Mouse (Mus musculus): ENCODE data around the gene Clps. TPM values are rescaled to one million over a fixed set of nuclear protein-coding genes. Genes with fewer than 3 reads are reported as not detected.
A peak's percentile ranks its signal among the peaks of the same experiment; 100 is the strongest.
"Not testable (repeated sequence)": the region's sequence is repeated elsewhere in the genome, so short reads cannot be mapped to it uniquely, and the experiment has no call there.

The Clps gene
- polyA plus RNA-seq, 1 experiment, result 5.4 TPM

GRCm38 (mm10) chr17:28557772-28558171, 2.8 kb downstream of the Clps start:
- Histone ChIP-seq H3K27ac (ENCODE audit: control insufficient read depth, insufficient read depth, low read length) (no peak overlapping the region), H3K4me1 (replicated peaks; ENCODE audit: control insufficient read depth, insufficient read depth, low read length) (peaks cover 12% of the 10 kb centered on the region), H3K4me3 (ENCODE audit: control insufficient read depth, insufficient read depth, low read length) (no peak overlapping the region), H3K36me3 (ENCODE audit: control insufficient read depth, insufficient read depth, low read length) (no peaks in the 10 kb centered on the region), H3K27me3 (ENCODE audit: control insufficient read depth, insufficient read depth, low read length) (no peaks in the 10 kb centered on the region)
- 84% methylated on average over 6 of the region's 6 CpGs for WGBS
- no peak for TF ChIP-seq CTCF (IDR thresholded peaks at IDR 0.05; ENCODE audit: borderline replicate concordance, control insufficient read depth, extremely low read depth, insufficient read depth, low read length, poor library complexity)
- TF ChIP-seq POLR2A (IDR thresholded peaks at IDR 0.05; ENCODE audit: control insufficient read depth, extremely low read depth, insufficient read depth, low read length, poor library complexity), result no peak
- no peak for DNase-seq

GRCm38 (mm10) chr17:28556635-28557396, 3.8 kb downstream of the Clps start:
- Histone ChIP-seq H3K27me3 (ENCODE audit: control insufficient read depth, insufficient read depth, low read length) (no peaks in the 10 kb centered on the region), H3K36me3 (ENCODE audit: control insufficient read depth, insufficient read depth, low read length) (no peaks in the 10 kb centered on the region), H3K4me1 (replicated peaks; ENCODE audit: control insufficient read depth, insufficient read depth, low read length) (peaks cover 12% of the 10 kb centered on the region), H3K4me3 (ENCODE audit: control insufficient read depth, insufficient read depth, low read length) (no peak overlapping the region), H3K27ac (ENCODE audit: control insufficient read depth, insufficient read depth, low read length) (no peak overlapping the region)
- no peak for DNase-seq
- TF ChIP-seq POLR2A (IDR thresholded peaks at IDR 0.05; ENCODE audit: control insufficient read depth, extremely low read depth, insufficient read depth, low read length, poor library complexity), result no peak
- TF ChIP-seq CTCF (IDR thresholded peaks at IDR 0.05; ENCODE audit: borderline replicate concordance, control insufficient read depth, extremely low read depth, insufficient read depth, low read length, poor library complexity), result no peak
- WGBS, result 44% methylated on average over 6 of the region's 6 CpGs

GRCm38 (mm10) chr17:28554021-28554420, 6.5 kb downstream of the Clps start:
- peaks cover 12% of the 10 kb centered on the region for H3K4me1 ChIP-seq (replicated peaks; ENCODE audit: control insufficient read depth, insufficient read depth, low read length)
- not testable (repeated sequence) for DNase-seq; H3K36me3 ChIP-seq (ENCODE audit: control insufficient read depth, insufficient read depth, low read length); H3K4me3 ChIP-seq (ENCODE audit: control insufficient read depth, insufficient read depth, low read length); H3K27me3 ChIP-seq (ENCODE audit: control insufficient read depth, insufficient read depth, low read length); H3K27ac ChIP-seq (ENCODE audit: control insufficient read depth, insufficient read depth, low read length)
- 96% methylated on average over 4 of the region's 4 CpGs for WGBS

GRCm38 (mm10) chr17:28553040-28553793, 7.3 kb downstream of the Clps start:
- Histone ChIP-seq H3K27me3 (ENCODE audit: control insufficient read depth, insufficient read depth, low read length) (no peaks in the 10 kb centered on the region), H3K4me3 (ENCODE audit: control insufficient read depth, insufficient read depth, low read length) (no peak overlapping the region), H3K36me3 (ENCODE audit: control insufficient read depth, insufficient read depth, low read length) (no peaks in the 10 kb centered on the region), H3K27ac (ENCODE audit: control insufficient read depth, insufficient read depth, low read length) (no peak overlapping the region), H3K4me1 (replicated peaks; ENCODE audit: control insufficient read depth, insufficient read depth, low read length) (peaks cover 12% of the 10 kb centered on the region)
- DNase-seq, result peak; percentile 80
- peak; percentile 81 for TF ChIP-seq CTCF (IDR thresholded peaks at IDR 0.05; ENCODE audit: borderline replicate concordance, control insufficient read depth, extremely low read depth, insufficient read depth, low read length, poor library complexity)
- no peak for TF ChIP-seq POLR2A (IDR thresholded peaks at IDR 0.05; ENCODE audit: control insufficient read depth, extremely low read depth, insufficient read depth, low read length, poor library complexity)
- WGBS, result 21% methylated on average over 14 of the region's 14 CpGs

GRCm38 (mm10) chr17:28549111-28549510, 11.5 kb downstream of the Clps start, which contains the start of gene Clpsl2:
Gene Clpsl2 (plus strand): TSS chr17:28549411.
- H3K27ac ChIP-seq (ENCODE audit: control insufficient read depth, insufficient read depth, low read length), result no peak within 1 kb of the TSS
- no peaks in the 10 kb centered on the region for H3K4me1 ChIP-seq (replicated peaks; ENCODE audit: control insufficient read depth, insufficient read depth, low read length)
- no peaks in the 10 kb centered on the region for H3K27me3 ChIP-seq (ENCODE audit: control insufficient read depth, insufficient read depth, low read length)
- no peak within 1 kb of the TSS for H3K4me3 ChIP-seq (ENCODE audit: control insufficient read depth, insufficient read depth, low read length)
- TF ChIP-seq POLR2A (IDR thresholded peaks at IDR 0.05; ENCODE audit: control insufficient read depth, extremely low read depth, insufficient read depth, low read length, poor library complexity) (no peak), CTCF (IDR thresholded peaks at IDR 0.05; ENCODE audit: borderline replicate concordance, control insufficient read depth, extremely low read depth, insufficient read depth, low read length, poor library complexity) (no peak)
- WGBS, result 89% methylated on average over 14 of the region's 14 CpGs
- no peaks in the 10 kb centered on the region for H3K36me3 ChIP-seq (ENCODE audit: control insufficient read depth, insufficient read depth, low read length)
- no peak for DNase-seq

GRCm38 (mm10) chr17:28548550-28548949, 12.0 kb downstream of the Clps start:
- TF ChIP-seq CTCF (IDR thresholded peaks at IDR 0.05; ENCODE audit: borderline replicate concordance, control insufficient read depth, extremely low read depth, insufficient read depth, low read length, poor library complexity) (no peak), POLR2A (IDR thresholded peaks at IDR 0.05; ENCODE audit: control insufficient read depth, extremely low read depth, insufficient read depth, low read length, poor library complexity) (no peak)
- 87% methylated on average over 11 of the region's 11 CpGs for WGBS
- no peak overlapping the region for H3K4me3 ChIP-seq (ENCODE audit: control insufficient read depth, insufficient read depth, low read length)
- H3K27me3 ChIP-seq (ENCODE audit: control insufficient read depth, insufficient read depth, low read length), result no peaks in the 10 kb centered on the region
- H3K36me3 ChIP-seq (ENCODE audit: control insufficient read depth, insufficient read depth, low read length), result no peaks in the 10 kb centered on the region
- no peaks in the 10 kb centered on the region for H3K4me1 ChIP-seq (replicated peaks; ENCODE audit: control insufficient read depth, insufficient read depth, low read length)
- no peak overlapping the region for H3K27ac ChIP-seq (ENCODE audit: control insufficient read depth, insufficient read depth, low read length)
- no peak for DNase-seq

Data from thymus, adult 2 months (tissue).